Mouse (Mus musculus) granulocyte monocyte progenitor cell, adult 5-6 weeks (primary cell): ENCODE results near the gene 1700017N19Rik. TPM values are rescaled to one million over a fixed set of nuclear protein-coding genes. Genes with fewer than 3 reads are reported as not detected.
"Not testable (repeated sequence)": the region's sequence is repeated elsewhere in the genome, so short reads cannot be mapped to it uniquely, and the experiment has no call there.

ENCODE experiments used
- ATAC-seq: replicated peaks from 2 replicates; pipeline ENCODE4 v1.8.0; 2016; ENCODE audit warnings: mild to moderate bottlenecking, moderate TSS enrichment, inconsistent platforms; ENCODE audit not compliant: poor library complexity, severe bottlenecking
- total RNA-seq, 2 experiments: library from RNA; stranded (forward) in 1 of 2; stranded (reverse) in 1 of 2; fragments of 200-712, 200-1000 nt in 1 of 2; fragments of >200 nt in 1 of 2; fragmentation: Nextera tagmentation in 1 of 2; gene quantifications; 2 replicates each; pipeline ENCODE4 v1.2.3; 2014 to 2017

Gene 1700017N19Rik
- not detected in 2 replicates for total RNA-seq (2014; fragmentation: Nextera tagmentation)
- not detected in 2 replicates for total RNA-seq (2017)

DNA sequence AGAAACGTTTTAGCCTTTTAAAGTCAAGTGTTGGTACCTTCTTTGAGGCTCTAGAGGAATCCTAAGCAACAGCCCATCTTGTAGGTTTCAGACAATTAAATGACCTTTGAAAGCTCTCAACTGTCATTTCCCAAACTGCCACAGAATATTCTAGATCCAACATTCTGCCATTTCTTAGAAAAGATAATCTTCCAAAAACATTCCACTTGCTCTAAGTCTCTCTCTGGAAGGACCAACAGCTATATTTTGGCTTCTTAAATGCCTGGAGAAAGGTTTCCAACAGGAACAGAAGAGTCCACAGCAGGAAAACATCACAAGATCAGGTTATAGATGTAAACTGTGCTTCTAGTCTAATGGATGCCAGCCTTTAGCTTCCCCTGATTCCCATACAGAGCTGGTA, at the start of gene 1700017N19Rik, which contains the start of gene 4930430F08Rik:
TSS of gene 1700017N19Rik (plus strand) at position 162 of the 400 bp plus-strand sequence.
TSS of gene 4930430F08Rik (minus strand) at position 101 of the 400 bp plus-strand sequence.
- ATAC-seq = no peak

DNA sequence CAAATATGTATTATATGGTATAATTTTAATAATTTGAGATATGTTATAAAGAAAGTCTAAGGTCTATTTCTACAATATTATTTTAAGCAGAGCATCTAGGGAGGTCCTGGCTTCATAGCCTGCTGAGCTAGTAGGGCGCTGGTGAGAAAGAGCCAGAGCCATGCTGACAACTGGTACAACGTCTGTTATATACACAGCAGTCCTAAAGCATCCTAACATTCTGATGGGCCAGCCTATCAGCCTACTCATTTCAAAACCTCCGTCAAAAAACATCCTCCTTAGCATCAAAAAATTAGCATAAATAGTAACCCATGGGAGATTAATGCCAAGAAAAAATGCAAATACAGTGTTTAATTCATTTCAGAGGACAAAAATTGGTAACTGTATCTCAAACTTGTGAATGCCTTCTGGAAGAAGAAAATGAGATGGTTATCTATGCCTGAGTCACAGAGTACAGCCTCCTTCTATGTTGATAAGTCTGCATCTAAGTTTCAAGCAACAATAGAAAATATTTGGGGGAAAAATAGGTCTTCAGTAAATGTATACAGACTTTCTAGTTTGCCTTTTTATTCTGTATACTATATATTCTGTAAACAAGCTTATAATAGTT, 33.6 kb upstream of the 1700017N19Rik start:
- no peak for ATAC-seq

DNA sequence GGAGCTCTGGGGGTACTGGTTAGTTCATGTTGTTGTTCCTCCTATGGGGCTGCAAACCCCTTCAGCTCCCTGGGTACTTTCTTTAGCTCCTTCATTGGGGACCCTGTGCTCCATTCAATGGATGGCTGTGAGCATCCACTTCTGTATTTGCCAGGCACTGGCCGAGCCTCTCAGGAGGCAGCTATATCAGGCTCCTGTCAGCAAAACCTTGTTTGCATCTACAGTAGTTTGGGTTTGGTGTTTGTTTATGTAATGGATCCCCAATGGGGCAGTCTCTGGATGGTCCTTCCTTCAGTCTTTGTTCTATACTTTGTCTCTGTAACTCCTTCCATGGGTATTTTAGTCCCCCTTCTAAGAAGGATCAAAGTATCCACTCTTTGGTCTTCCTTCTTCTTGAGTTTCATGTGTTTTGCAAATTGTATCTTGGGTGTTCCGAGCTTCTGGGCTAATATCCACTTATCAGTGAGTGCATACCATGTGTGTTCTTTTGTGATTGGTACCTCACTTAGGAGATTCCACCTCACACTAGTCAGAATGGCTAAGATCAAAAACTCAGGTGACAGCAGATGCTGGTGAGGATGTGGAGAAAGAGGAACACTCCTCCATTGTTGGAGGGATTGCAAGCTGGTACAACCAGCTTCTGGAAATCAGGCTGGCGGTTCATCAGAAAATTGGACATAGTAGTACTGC, 29.9 kb upstream of the 1700017N19Rik start:
- ATAC-seq = not testable (repeated sequence)

DNA sequence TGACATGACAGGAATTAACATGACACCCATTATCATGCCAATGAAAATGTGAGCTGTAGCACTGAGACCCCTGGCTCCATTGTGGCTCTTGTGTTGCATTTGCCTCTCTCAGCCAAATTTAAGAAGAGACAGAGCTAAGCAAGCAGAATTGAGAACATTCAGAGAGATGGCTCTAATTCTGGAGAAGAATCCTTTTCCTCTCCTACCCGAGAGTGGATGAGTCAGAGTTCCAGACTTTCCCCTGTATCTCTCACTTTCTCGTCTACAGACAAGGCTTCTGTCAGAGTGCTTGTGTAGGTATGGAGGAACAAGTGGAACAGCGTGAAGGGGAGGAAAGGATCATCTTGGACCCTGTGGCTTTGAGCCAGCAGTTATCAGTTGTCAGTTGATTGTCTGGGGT, 26.2 kb upstream of the 1700017N19Rik start:
- ATAC-seq = no peak

DNA sequence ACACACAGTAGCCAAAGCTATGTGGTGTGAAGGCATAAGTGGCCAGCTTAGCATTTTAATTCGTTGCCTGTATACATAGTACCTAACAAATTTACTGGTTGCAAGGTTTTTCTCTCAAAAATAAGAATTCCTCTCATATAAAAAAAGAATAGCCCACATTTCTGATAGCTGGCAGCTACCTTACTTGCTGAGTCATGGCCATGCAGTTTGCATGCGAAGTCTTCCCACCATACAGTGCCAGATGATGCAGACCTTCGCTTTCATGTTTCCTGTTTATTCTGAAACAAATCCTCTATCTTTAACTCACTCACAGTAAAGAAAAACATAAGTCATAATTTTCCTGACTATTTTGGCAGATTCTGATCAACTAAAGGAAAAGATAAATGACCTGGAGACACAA, 18.6 kb upstream of the 1700017N19Rik start:
- no peak for ATAC-seq

DNA sequence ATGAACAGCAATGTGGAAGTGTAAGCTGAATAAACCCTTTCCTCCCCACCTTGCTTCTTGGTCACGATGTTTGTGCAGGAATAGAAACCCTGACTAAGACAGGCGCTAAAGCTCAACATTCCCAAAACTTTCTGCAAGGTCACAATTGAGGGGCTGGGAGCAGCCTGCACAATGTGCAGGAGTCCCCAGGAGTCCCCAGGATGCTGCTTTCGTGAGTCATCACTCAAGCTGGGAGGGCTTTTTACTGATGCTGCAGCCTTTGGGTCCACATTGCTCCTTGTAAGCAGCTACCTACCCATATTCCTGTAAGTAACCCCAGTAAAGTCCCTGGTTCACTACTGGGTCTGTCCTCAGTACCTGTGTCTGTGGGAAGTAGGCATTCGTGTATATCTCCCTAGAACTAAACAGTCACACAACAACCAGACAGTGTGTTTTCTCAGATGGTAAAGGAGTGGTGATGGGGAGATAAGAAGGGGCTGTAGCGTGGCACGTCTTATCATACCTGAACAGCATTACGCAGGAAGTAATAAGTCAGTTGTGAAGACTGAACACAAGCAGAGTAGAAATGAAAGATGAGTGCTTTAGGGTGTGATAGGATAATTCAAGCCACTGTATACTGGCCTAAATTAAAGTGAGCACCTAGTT, 15.7 kb upstream of the 1700017N19Rik start:
- no peak for ATAC-seq

DNA sequence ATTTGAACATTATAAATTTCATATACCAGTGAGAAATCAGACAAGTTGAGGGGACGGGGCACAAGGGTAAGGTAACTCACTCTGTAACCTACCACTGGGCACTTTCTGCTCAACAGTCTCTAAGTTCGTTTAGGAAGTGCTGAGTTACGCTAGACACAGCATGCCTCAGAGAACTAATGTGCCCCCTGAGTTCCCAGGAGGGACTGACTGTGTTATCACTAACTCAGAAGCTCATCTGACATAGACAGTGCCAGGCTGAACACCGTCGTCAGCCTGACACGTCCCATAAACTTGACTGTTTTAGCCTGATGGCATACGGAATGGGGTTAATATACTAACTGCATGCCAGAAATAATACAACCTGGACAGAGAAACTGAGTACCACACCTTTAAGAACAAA, 15.0 kb upstream of the 1700017N19Rik start:
- ATAC-seq = no peak

DNA sequence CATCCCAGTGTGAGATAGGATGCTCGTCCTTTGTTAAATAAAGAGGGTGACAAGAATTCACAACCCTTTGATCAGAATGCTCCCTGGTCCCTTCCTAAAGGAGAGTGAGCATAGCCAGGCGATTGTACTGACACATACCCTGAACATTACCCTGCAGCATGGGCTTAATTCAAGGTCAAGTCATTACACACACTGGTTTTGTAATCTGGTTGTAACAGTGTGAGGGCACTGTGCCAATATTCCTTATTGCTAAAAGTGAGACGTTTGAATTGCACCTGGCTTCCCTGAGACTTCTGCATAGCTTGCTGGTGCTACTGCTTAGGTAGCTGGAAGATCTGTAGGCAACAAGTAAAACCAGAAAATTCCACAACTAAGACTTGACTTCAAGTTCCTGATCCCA, 6.1 kb upstream of the 1700017N19Rik start:
- ATAC-seq = no peak

DNA sequence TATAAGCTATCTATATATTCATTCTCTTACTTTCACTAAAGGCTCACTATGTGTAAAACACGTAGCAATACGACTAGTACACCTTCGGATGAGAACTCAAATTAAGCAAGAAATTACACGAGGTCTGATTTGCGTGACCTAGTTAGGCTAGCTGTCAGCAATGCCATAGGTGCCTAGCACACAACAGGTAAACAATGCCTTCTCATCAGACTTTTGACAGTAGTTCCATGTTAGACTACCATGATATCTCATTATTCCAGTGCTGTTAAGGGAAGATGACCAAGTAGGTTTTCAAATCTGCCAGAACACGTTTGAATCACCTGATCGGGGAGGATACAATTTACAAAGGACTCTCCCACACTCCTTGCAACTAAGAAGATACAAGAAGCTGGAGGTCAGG, 1.8 kb upstream of the 1700017N19Rik start:
- peak; percentile 18; the same call in 1 of the 2 replicates for ATAC-seq

DNA sequence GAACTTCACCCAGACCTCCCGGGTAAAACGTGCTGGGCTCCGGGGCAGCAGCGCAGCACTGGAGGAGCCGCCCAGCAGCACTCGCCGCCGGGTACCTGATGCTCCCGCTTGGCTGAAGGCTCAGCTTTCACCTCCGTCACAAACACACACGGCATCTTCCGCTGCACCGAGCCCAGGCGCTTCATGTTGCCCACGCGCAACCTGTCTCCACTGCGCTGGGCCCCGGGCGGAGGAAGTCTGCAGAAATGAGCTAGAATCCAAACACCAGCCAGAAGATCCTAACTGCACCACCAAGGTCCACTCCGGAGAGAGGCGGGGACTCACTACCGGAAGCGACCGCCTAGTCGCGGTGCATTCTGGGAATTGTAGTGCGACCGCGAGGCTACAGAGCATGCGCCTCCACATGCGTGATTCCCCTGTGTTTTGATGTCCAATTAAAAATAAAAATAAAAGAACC, 1.3 kb upstream of the 1700017N19Rik start:
- ATAC-seq = peak; percentile 99

DNA sequence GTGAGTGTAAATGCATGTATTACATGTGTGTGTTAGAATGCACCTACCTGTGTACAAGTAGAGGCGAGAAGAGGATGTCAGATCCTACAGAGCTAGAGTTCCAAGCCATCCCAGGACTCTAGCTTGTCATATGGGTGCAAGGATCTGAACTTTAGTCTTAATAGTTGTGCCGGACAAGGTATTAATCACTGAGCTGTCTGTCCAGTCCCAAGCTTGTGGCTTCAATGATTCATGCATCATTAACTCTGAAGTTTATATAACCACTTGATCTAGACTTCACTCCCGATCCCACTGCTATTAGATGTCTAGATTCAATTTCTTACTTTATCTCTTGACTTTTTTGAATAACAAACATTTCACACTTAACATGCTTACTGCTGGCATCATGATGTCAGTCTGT, 8.1 kb downstream of the 1700017N19Rik start:
- ATAC-seq = no peak

DNA sequence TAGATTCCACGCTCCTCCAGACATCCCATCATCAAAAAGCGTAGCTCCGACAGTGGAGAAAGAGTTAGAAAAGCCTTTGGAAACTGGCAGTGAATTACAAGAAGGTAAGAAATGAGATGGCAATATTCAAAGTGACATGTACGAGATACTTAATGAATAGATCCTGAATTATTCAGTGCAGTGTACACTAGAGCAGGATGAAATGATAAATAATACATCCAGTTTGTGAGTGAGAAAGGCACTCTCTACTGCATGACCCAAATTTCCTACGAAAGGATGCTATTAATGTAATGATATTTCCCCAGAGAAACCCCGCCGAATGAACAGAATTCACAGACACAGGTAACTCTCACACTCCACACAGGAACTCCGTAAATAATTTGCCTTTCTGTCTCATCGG, 13.2 kb downstream of the 1700017N19Rik start:
- ATAC-seq = no peak

DNA sequence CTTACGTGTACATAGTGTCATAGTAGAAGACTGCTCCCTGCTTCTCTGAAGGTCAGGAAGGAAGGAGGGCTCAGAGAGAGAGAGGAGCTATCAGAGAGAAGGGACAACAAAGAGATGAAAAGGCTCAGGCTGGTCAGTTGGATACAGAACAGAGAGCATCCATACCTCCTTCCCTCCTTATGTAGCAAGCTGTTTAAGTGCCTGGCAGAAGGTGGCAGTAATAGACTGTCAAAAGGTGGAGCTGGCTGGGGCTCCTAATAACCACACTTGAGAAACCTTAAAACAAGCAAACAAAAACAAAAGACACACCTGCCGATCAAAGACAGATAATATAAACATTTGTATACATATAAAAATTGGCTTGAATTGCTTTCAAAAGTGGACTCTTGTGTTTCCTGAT, 14.0 kb downstream of the 1700017N19Rik start:
- no peak for ATAC-seq

DNA sequence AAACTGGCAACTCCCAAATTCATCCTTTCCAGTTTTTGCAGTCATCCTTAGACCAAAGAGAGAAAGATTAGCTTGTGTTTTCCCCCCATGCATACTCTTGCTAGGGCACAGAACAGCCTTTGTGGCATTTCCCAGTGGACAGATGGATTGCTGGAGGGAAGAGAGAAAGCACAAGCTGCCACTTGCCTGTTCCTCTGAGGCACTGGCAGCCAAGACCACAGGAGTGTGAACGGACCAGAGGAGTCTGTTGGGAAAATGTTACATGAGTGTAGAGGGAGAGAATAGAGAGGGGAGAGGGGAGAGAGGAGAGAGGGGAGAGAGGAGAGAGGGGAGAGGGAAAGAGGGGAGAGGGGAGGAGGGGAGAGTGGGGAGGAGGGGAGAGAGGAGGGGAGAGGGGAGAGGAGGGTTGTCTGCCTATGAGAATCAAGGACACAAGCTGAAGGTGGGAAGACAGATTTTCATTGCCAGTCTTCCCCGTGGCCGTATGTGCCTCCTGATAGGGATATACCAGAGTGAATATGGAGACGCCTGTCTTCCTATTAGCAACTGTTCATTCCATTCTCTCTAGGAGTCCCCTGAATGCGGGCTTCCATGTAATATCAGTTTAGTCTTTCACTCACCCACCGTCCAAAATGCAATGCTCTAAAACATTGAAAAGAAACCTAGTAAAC, 27.1 kb downstream of the 1700017N19Rik start:
- ATAC-seq = no peak

DNA sequence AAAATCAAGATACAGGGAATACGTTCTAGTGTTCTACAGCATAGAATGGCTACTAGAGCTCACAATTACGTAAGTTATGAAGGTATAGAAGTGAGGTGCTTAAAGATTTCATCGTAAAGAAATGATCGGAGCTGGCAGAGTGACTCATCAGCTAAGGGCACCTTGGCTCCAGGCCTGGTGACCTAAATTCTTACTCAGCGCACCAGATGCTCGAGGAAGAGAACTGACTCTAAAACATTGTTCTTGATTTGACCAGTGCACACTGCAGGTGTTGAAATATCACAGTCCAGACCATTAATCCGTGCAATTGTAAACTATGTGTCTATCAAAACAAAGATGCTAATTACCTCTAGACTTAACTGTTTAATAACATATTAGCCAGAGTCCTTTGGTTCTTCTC, 29.2 kb downstream of the 1700017N19Rik start:
- no peak for ATAC-seq

DNA sequence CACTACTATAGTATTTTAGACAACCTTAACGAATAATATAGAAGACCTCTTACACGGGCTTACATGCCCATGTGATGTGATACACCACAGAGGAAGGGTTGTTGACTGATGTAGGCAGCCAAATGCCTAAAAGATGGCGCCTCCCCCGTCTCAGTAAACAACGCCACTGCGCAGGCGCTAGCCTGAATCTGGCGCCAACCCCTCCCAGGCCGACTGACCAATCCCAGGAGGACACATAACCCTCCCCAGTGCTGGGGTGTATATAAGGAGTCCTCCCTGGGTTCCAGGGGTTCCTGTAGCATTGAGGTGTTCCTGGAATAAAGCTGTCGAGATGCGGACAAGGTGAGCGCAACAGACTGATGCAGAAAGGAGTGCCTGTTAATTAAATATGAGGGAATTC, 29.8 kb downstream of the 1700017N19Rik start:
- no peak for ATAC-seq

DNA sequence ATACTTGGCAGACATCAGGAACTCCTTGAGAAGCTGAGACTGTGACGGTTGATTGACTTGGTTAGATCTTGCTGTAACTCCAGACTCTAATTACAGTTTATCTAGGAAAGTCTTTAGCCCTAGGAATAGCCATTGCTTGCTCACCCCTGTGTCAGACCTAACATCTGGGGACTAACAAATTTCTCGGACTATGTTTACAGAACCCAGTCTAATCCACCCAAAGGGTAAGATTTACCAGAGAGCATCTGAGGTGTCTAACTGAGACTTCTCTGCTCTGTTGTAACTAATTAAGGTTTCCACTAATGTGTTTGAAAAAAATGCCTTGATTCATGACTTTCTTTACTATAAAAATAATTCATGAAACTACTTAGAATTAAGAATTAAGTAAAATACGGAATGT, 32.2 kb downstream of the 1700017N19Rik start:
- no peak for ATAC-seq

DNA sequence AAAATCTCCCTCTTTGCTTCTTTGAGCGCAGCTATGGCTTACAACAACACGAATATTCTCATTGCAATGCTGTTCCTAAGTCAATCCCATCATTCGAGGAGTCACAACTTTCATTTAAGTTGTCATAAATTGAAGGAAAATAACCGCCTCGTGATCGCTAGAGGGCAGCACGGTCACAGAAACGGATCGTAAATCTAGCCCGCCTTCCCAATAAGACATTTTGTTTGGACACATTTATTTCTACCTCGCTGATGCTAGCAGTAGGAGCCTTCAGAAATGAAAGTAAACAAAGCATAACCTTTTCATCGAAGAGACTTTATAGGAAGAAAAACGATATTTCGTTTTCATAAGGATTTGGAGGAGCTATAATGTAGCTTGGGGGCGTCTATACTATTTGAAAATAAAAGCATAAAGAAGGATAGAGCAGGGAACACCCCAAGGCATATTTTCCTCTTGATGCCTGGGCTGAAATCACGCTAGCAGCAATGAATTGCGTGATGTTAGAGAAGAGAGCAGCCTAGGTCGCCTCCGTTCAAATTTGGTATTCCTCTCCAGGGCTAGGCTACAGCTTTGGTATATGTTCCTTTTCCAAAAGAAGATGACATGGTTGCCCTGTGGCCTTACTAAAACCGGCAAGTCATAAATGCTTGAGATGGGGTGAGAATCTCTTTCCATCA, 39.6 kb downstream of the 1700017N19Rik start:
- peak; percentile 93 for ATAC-seq

DNA sequence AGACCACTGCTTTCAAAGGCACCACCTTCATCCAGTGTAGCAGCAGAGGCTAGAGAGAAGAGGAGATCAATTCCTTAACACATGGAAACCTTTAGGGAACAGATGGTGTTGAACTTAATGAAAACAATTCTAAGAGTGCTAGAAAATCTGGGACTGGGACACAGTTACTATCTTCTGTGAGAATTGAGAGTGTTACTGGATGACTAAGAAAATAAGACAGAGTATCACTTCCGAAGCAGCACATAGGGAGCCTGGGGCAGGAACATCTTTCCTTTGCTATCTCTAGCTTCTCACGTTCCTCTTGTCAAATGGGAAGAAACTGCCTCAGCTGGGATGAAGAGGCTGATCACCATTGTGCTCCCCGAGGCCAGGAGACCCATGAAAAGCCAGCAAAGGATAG, 52.6 kb downstream of the 1700017N19Rik start:
- no peak for ATAC-seq

DNA sequence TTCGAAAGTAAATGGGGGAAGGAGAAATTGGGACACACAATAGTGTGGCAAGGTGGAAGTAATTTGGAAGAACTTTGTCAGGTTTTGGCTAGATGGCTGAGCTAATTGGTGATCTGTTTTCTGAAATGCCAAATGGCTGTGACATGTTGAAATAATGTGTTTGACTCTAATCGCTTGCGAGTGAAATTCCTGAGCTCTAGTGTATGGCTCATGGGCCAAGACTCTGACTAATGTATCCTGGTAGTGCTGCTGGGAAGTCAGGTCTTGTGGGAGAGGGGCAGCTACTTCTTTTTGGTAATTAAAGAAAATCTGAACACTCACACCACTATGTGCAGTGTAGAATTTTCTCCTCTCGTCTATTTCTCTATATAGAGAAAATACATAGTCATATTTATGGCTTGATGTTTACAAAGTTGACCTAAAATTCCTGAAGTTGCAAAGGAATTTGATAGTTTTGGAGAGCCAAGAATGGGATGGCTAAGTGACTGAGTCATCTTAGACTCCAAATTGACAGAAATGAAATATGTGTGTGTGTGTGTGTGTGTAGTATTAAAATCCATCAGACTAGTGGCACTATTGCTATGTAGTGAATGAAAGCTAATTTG, 55.1 kb downstream of the 1700017N19Rik start:
- no peak for ATAC-seq
